Mouse (Mus musculus) fibroblast of lung, adult 2 months (primary cell): ENCODE measurements around the gene Prkce.

Experiments used
- DNase-seq: peaks from one replicate; pipeline ENCODE4 v3.0.0-alpha.2; 2011; ENCODE audit warnings: low read depth

Gene Prkce

GRCm38 (mm10) chr17:86637311-86637710 is 469.7 kb downstream of the Prkce start:
- no peak for DNase-seq

- no peak for DNase-seq
Observed at GRCm38 (mm10) chr17:86639279-86639678, 471.7 kb downstream of the Prkce start.

- no peak for DNase-seq
Observed at GRCm38 (mm10) chr17:86647226-86647625, 479.6 kb downstream of the Prkce start.

GRCm38 (mm10) chr17:86648856-86649435 is 481.4 kb downstream of the Prkce start:
- no peak for DNase-seq

DNA sequence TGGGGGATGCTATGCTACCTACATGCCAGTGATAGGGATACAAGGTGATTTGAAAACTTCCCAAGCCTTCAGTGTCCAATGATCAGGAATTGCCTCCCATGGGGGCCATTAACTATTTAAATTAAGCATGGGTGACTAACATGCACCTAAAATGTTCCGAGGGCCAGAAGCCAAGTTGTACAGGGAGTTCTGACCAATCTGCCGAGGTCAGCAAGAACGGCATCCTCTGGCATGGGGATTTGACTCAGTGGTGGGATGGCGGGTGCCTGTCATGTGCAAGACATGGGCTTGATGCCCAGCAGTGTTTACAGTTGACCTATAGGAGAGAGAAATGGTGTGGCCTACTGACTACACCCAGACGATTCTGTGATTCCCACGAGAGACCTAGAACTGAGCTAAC is 482.7 kb downstream of the Prkce start:
- DNase-seq: no peak

- no peak for DNase-seq
Observed at GRCm38 (mm10) chr17:86651091-86651490, 483.5 kb downstream of the Prkce start.

DNA sequence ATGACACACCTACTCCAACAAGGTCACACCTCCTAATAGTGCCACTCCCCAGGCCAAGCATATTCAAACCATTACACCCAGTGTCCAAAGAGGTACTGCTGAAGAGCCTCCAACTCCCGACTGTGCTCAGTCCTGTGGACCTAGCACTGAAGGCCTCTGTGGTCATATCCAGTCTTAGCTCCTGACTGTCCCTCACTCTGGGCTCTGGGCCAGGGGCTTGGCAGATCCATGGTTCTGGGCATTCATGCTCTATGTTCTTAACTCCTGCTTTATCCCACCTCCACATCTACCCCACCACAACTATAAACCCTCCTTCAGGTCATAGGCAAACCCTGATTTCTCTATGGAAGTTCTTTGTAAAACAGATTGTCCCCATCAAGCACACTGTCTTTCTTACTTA is 485.2 kb downstream of the Prkce start:
- DNase-seq: no peak

DNA sequence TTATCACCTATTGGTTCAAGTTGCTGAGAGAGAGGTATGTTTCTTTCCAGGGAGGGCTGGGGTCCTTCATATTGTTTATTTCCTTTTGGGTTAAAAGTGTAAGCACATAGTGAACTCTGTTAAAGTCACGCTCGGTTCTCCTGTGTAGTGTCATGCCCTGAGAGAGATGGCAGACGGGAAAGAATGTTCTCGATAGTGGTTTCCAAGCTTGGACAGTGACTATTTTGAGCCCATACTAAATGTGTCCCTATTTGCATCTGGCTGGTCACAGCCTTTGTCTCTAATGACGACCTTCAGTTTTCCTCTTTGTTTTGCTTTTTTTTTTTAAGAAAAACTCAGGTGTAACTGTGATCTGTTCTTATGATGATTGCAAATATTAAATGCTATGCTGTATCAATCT is 488.8 kb downstream of the Prkce start:
- DNase-seq: no peak

GRCm38 (mm10) chr17:86662301-86662700 is 494.7 kb downstream of the Prkce start:
- no peak for DNase-seq

- no peak for DNase-seq
Observed at GRCm38 (mm10) chr17:86663471-86663870, 495.9 kb downstream of the Prkce start.

DNA sequence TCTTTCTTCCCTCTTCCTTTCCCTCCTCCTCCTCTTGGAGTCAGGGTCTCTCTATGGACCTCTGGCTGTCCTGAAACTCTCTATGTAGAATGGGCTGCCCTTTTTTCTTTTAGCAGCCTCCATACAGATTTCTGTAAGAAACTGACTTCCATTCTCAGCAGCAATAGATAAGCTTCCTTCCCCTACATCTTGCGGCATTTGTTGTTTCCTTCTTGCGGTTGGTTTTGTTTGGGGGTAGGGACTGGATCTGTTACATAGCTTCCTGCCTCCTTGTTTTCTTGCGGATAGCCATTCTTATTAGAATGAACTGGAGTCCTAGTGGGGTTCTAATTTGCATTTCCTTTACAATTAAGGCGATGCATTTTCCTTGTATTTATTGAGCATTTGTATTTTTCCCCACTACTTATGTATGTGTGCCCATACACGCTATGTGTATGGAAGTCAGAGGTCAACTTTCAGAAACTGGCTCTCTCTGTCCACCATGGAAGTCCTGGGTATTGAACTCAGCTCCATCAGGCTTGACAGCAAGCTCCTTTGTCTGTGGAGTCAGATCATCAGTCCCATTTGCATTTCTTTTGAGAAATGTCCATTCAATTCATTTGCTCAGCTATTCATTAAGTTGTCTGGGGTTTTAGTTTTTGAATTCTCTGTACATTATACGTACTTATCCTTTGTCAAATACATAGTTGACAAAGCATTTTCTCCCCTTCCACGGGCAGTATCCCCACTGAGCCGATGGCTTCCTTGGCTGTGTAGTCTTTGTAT is 500.4 kb downstream of the Prkce start:
- DNase-seq: no peak

DNA sequence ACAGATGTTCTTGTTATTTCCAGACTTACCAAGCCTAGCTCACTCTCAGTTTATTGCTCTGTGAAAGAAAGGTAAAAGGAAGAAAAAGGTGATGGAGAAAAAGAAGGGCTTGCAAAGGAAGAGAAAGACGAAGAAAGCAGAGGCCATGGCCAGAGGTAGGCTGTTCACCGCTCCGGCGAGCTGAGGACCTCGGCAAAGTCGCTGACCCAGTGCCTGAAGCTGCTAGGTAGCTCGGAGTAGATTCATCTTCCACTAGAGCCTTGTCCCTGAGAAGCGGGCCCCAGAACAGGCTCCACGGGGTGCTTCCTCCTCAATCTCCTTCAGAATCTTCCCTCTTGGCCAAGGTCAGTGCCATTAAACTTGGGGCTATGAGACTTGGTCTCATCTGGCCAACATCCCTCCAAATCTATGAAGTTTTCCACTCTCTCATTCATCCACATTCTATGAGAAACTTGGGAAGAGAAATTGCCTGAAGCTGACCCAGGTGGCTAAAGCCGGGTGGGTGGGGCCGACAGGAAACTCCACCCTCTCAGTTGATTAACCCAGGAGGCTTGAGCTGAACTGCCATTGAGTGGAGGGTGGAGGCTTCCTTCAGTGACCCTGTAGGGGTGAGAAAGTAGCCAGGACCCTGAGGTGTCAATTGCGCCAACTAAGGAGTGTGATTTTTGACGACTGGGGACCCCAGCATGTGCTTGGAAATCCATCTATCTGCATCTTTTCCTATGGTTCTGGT is 502.2 kb downstream of the Prkce start:
- DNase-seq: no peak

- DNase-seq: no peak
Observed at GRCm38 (mm10) chr17:86670731-86671130, 503.1 kb downstream of the Prkce start.

GRCm38 (mm10) chr17:86674971-86675370 is 507.4 kb downstream of the Prkce start:
- DNase-seq: no peak

DNA sequence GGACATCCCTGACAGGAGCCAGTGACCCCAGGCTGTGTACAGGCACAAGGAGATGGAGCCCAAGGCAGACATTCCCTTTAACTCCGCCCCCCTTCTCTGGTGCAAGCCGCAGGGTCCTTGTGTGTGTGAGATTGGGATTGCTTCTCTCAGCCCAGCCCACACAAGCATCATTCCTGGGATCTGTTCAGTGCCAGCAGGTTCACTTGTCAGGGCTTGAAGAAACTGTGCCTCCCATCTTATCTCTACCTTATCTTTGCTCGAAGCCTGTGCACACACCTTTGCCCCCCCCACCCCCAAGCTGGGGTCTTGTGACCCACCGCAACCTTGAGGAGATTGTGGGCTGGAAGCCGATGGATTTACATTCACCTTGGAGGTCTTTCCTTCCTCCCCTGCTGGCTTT is 508.8 kb downstream of the Prkce start:
- DNase-seq: no peak

- DNase-seq: no peak
Observed at GRCm38 (mm10) chr17:86676909-86677308, 509.3 kb downstream of the Prkce start.

DNA sequence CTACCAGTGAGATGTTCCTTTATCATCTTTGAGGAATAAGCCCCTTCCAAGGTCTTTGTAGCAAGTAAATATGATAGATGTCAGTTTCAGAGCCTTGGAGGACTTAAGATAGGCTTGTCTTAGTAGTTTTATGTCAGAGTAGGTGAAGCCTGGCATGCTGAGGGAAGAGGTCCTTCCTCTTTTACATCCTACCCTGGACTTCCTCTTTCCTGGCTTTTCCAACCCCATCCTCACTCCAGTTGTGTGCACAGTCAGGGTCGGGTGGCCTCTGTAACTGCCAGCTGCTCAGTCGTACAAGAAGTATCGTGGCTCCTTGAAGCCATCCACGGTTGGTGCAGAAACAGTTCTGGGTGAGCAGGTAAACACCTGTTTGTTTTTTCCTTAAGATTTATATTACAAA is 517.7 kb downstream of the Prkce start:
- DNase-seq: no peak

DNA sequence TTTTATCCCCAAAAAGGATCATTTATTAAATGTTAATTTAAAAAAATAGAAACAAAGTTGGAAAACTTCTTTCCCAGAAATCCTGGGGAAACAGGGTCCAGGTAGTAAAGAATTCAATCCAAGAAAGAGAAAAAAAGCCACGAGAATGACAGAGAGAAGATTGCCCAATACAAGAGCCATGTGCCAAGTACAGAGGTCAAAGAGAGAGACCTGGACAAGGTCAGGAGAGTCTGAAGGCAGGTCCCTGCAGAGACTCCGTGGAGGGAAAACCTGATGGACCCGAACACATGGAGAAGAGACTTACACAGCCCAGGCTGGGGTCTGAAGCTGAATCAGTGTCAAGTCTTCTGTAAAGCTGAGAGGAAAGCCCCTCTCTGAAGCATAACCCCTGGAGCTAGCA is 519.4 kb downstream of the Prkce start:
- DNase-seq: no peak

DNA sequence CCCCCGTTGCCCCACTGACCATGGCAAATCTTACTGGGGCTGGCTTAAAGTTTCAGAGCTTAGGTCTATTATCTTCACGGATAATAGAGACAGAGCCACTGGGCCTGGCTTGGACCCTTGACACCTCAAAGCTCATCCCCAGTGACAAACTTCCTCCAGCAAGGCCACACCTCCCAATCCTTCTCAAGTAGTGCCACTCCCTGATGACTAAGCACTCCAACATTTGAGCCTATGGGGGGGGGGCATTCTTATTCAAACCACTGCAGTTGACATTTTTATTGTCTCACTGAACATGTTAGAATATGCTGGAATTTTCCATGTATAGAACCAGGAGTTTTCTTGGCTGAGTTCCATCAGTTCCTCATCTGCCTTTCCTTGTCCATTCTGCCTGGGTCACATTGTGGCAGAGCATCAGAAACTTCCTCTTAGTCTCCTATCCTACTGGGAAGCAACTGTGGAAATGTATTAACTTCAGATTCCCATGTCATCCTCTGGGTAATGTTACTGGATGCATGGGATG is 523.3 kb downstream of the Prkce start:
- no peak for DNase-seq

DNA sequence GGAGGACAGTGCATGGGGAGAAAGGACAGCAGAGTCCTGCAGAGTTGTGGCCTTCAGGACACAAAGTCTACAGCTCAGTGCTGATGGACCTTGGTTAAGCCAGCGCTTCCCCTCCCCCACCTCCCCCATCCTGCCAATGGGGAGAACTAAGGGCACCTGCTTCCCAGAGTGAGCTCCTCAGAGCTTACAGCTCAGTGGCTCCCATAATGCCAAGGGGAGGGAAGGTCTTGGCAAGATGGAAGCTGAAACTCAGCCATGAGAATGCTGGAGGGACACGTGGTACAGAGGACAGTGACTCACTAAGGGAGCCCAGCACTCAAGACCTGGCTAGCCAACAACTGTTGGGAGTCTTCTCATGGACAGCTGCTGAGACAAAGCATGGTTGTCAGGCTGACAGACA is 530.2 kb downstream of the Prkce start:
- no peak for DNase-seq

- DNase-seq: no peak
Observed at GRCm38 (mm10) chr17:86703336-86703735, 535.8 kb downstream of the Prkce start.

- DNase-seq: no peak
Observed at GRCm38 (mm10) chr17:86705236-86705635, 537.7 kb downstream of the Prkce start.

DNA sequence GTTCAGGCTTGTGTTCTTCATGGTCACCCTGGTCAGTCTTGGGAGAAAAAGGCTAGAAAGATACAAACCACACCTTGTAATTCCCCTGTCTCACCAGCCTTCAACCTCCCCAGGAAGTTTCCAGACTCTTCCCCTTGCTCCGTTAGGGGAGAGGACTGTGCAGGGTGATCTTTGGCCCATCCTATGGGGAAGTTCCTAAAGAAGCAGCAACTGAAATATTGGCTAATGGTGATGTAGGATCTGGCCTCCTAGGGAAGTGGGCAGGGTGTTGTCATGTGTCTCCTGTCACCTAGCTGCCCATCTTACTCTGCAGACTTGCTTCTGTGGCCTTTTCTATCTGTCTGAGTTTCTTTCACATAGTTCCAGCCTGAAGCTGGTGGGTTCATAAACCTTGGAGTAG is 538.9 kb downstream of the Prkce start:
- DNase-seq: no peak
